ENCODE assay signal across 9 mouse cellular contexts in the genomic region with DNA sequence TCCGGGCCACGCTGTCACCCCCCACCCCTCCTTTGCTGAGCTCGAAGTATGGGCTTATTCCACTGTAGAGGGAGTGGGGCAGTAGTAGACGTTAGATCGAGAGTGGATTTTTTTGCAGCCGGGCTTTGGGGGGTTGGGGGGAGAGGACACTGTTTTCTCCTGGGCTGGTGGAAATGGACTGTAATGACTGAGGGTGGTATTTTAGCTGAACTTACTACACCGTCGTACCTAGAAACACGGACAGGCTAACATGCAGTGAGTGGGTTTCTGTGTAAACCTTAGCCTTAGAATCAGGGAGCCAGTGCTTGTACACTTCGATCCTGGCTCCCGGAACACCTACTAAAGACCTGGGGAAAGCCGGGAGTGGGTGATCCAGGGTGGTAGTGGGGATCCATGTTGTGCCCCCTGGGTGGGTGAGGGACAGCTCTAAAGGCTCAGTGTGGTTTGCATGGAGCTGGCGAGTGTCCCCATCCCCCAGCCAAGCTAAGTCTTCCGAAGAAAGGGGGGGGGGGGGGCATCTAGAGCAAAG. TPM values are rescaled to one million over a fixed set of nuclear protein-coding genes. Genes with fewer than 3 reads are reported as not detected.
DNase-seq lines count a peak whose midpoint lies in the region; ATAC-seq and TF ChIP-seq lines count a peak whose summit lies in the region.
"Had no signal": no experiment of that assay in that cellular context is flagged by ENCODE, and none has a peak within 500 bp of the region (broad histone marks: within the 10 kb centered on the region; RNA-seq: fewer than 3 reads in every experiment).

No protein-coding gene starts in this region.

- TF ChIP-seq CTCF in liver, embryonic 14.5 days (IDR thresholded peaks at IDR 0.05; ENCODE audit: low read depth) = no peak
- no peak for TF ChIP-seq CTCF in stomach, postnatal 0 days (IDR thresholded peaks at IDR 0.05; ENCODE audit: low read depth)

- H3K4me1 ChIP-seq in megakaryocyte, embryonic 14.5 days = peaks cover 31% of the 10 kb centered on the region
- H3K4me1 ChIP-seq in forebrain, embryonic 16.5 days (replicated peaks; ENCODE audit: control insufficient read depth, insufficient read depth, low read length) = peaks cover 11% of the 10 kb centered on the region
- H3K4me1 ChIP-seq in liver, embryonic 14.5 days (replicated peaks; ENCODE audit: control insufficient read depth in 2 of 2, insufficient read depth in 2 of 2, low read length in 1 of 2) = no peaks in the 10 kb centered on the region
- H3K4me1 ChIP-seq in stomach, postnatal 0 days (replicated peaks; ENCODE audit: control insufficient read depth, insufficient read depth) = no peaks in the 10 kb centered on the region; the same call in 1 of the 2 replicates

- under 1% methylated on average over 14 of the region's 14 CpGs for WGBS in forebrain, embryonic 16.5 days
- WGBS in liver, embryonic 14.5 days (ENCODE audit: insufficient replicate concordance) = 2% methylated on average over 14 of the region's 14 CpGs
- WGBS in stomach, postnatal 0 days = 2% methylated on average over 13 of the region's 14 CpGs

- peak overlapping the region; percentile 46 for H3K4me2 ChIP-seq in forebrain, embryonic 16.5 days (ENCODE audit: low read length)
- peak overlapping the region; percentile 44 for H3K4me2 ChIP-seq in liver, embryonic 14.5 days (ENCODE audit: low read depth)
- peak overlapping the region; percentile 60 for H3K4me2 ChIP-seq in stomach, postnatal 0 days (replicated peaks; ENCODE audit: low read depth)

- H3K9ac ChIP-seq in forebrain, embryonic 16.5 days (replicated peaks; ENCODE audit: low read depth, low read length) = no peak overlapping the region
- no peak overlapping the region for H3K9ac ChIP-seq in liver, embryonic 14.5 days (replicated peaks)
- no peak overlapping the region for H3K9ac ChIP-seq in stomach, postnatal 0 days (ENCODE audit: low read length)

- TF ChIP-seq EP300 in liver, embryonic 14.5 days (IDR thresholded peaks at IDR 0.05; ENCODE audit: low read depth) = no peak
- TF ChIP-seq EP300 in stomach, postnatal 0 days (optimal IDR thresholded peaks at IDR 0.05) = no peak

- peaks cover 12% of the 10 kb centered on the region for H3K9me3 ChIP-seq in megakaryocyte, embryonic 14.5 days
- H3K9me3 ChIP-seq in forebrain, embryonic 16.5 days (ENCODE audit: control insufficient read depth, low read length) = no peaks in the 10 kb centered on the region; the same call in 1 of the 2 replicates
- no peaks in the 10 kb centered on the region for H3K9me3 ChIP-seq in liver, embryonic 14.5 days (ENCODE audit: control insufficient read depth, low read length)
- H3K9me3 ChIP-seq in stomach, postnatal 0 days (ENCODE audit: control insufficient read depth, low read length) = no peaks in the 10 kb centered on the region

- H3K4me3 ChIP-seq in megakaryocyte, embryonic 14.5 days (replicated peaks) = peak overlapping the region; percentile 91
- peak overlapping the region; percentile 32 for H3K4me3 ChIP-seq in forebrain, embryonic 16.5 days (replicated peaks; ENCODE audit: low read length)
- no peak overlapping the region; a peak in 1 of 4 replicates for H3K4me3 ChIP-seq in liver, embryonic 14.5 days (ENCODE audit: insufficient read depth in 1 of 2, low read depth in 2 of 2, low read length in 2 of 2)
- H3K4me3 ChIP-seq in stomach, postnatal 0 days (ENCODE audit: low read depth, low read length) = peak overlapping the region; percentile 46

- no peak overlapping the region for H3K27ac ChIP-seq in forebrain, embryonic 16.5 days (ENCODE audit: low read length)
- H3K27ac ChIP-seq in liver, embryonic 14.5 days = no peak overlapping the region
- H3K27ac ChIP-seq in stomach, postnatal 0 days (replicated peaks) = no peak overlapping the region

- H3K36me3 ChIP-seq in megakaryocyte, embryonic 14.5 days (replicated peaks; ENCODE audit: low read length) = no peaks in the 10 kb centered on the region
- no peaks in the 10 kb centered on the region for H3K36me3 ChIP-seq in forebrain, embryonic 16.5 days (ENCODE audit: control insufficient read depth, insufficient read depth)
- H3K36me3 ChIP-seq in liver, embryonic 14.5 days (replicated peaks; ENCODE audit: control insufficient read depth, insufficient read depth, low read depth) = no peaks in the 10 kb centered on the region
- no peaks in the 10 kb centered on the region for H3K36me3 ChIP-seq in stomach, postnatal 0 days (ENCODE audit: control insufficient read depth, insufficient read depth, low read length)

- DNase-seq in liver, embryonic 14.5 days (ENCODE audit: low read depth in 3 of 3, low spot score in 3 of 3) = no peak
- DNase-seq in stomach, postnatal 0 days (ENCODE audit: low spot score) = no peak
- no peak for DNase-seq in thymus, postnatal 4 days
- no peak for DNase-seq in testis, postnatal 14 days (ENCODE audit: low spot score)

- H3K27me3 ChIP-seq in megakaryocyte, embryonic 14.5 days (replicated peaks) = peaks cover 98% of the 10 kb centered on the region
- peaks cover 89% of the 10 kb centered on the region for H3K27me3 ChIP-seq in forebrain, embryonic 16.5 days (replicated peaks; ENCODE audit: control insufficient read depth, insufficient read depth, low read length)
- H3K27me3 ChIP-seq in liver, embryonic 14.5 days (ENCODE audit: control insufficient read depth, insufficient read depth, low read length) = peaks cover 78% of the 10 kb centered on the region
- H3K27me3 ChIP-seq in stomach, postnatal 0 days (ENCODE audit: control insufficient read depth, insufficient read depth, low read length) = peaks cover 36% of the 10 kb centered on the region

- no peak for ATAC-seq in megakaryocyte, adult 5-6 weeks (ENCODE audit: poor library complexity, severe bottlenecking)
- ATAC-seq in forebrain, embryonic 16.5 days = peak; percentile 14; the same call in 1 of the 2 replicates
- ATAC-seq in liver, embryonic 14.5 days (ENCODE audit: insufficient read depth) = no peak
- 0 out of 2 replicates have a peak, but pooled peaks have one; percentile 4 for ATAC-seq in stomach, postnatal 0 days (ENCODE audit: low FRiP score, low TSS enrichment)
- ATAC-seq: activated CD4-positive, CD25-positive, alpha-beta regulatory T cell, adult 4 months had no signal

RNA-seq across cellular contexts. Expression of gene Pax3, which starts 6.2 kb away (rescaled TPM):
- not detected in 2 replicates for polyA plus RNA-seq in megakaryocyte, embryonic 14.5 days (2012; ENCODE audit: insufficient read depth, low replicate concordance)
- total RNA-seq in megakaryocyte, adult 5-6 weeks (2015) = not detected in 2 replicates
- total RNA-seq in megakaryocyte, adult 5-6 weeks (2017) = not detected in 2 replicates
- 0.22 TPM in 1 of 2 replicates, not detected in the other for polyA plus RNA-seq in forebrain, embryonic 16.5 days (2015; fragmentation: Nextera tagmentation; extraction: Ambion mirVana)
- polyA plus RNA-seq in liver, embryonic 14.5 days (2012; rRNA removed) = 0.01 TPM in 1 of 2 replicates, not detected in the other
- not detected in 2 replicates for polyA plus RNA-seq in liver, embryonic 14.5 days (2014; fragmentation: Nextera tagmentation; extraction: Ambion mirVana)
- not detected in 2 replicates for polyA plus RNA-seq in stomach, postnatal 0 days (2015; fragmentation: Nextera tagmentation; extraction: Ambion mirVana)
- total RNA-seq: liver, adult 2 months had no signal
- polyA plus RNA-seq: liver, adult 2 months had no signal

Comparison
In these comparisons a context has a peak if more than half of its experiments do, and no peak if none do; other contexts are left out.
1. H3K4me3 ChIP-seq: peak in megakaryocyte, embryonic 14.5 days (single experiment), forebrain, embryonic 16.5 days (single experiment) and stomach, postnatal 0 days (single experiment); none in liver, embryonic 14.5 days (0 of 2).
2. ATAC-seq: peak in forebrain, embryonic 16.5 days (single experiment) and stomach, postnatal 0 days (single experiment); none in megakaryocyte, adult 5-6 weeks (single experiment) and liver, embryonic 14.5 days (single experiment).
3. Peak in every context shown above with its lines, with median percentiles within 50 percentile points of each other: H3K4me2 ChIP-seq.